In the genomic region with DNA sequence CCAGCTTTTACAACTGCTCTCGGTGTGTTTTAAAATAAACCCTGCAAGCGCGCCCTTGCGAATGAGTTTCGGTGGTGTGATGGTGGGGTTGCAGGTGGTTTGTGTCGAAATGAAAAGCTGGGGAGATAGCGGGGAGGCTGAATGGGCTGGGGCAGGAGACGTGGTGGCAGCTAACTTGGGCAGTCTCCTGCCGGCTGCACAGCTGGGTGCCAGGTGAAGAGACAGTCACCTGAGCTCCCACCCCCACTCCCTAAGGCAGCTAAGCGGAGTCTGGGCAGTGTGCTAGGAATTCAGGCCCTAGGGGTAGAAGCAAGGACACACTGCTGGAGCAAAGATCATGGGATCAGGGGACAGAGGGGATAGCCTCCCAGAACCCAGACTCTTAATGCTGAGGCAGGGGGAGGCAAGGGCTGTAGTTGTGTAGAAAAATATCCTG, we compare ENCODE assay signal across 8 mouse cellular contexts. TPM values are rescaled to one million over a fixed set of nuclear protein-coding genes. Genes with fewer than 3 reads are reported as not detected.
DNase-seq lines count a peak whose midpoint lies in the region; ATAC-seq and TF ChIP-seq lines count a peak whose summit lies in the region.

No protein-coding gene starts in this region.

- no peaks in the 10 kb centered on the region for H3K27me3 ChIP-seq in kidney, adult 2 months (replicated peaks; ENCODE audit: control insufficient read depth, insufficient read depth, low read length)
- H3K27me3 ChIP-seq in hindbrain, embryonic 11.5 days (ENCODE audit: control insufficient read depth, insufficient read depth, low read length): no peaks in the 10 kb centered on the region
- peaks cover 12% of the 10 kb centered on the region; the same call in 1 of the 2 replicates for H3K27me3 ChIP-seq in liver, embryonic 15.5 days

- H3K9ac ChIP-seq in hindbrain, embryonic 11.5 days (ENCODE audit: low read depth, low read length): no peak overlapping the region
- no peak overlapping the region for H3K9ac ChIP-seq in liver, embryonic 15.5 days

- TF ChIP-seq CTCF in kidney, adult 2 months (conservative IDR thresholded peaks at IDR 0.05; ENCODE audit: insufficient read depth, insufficient read length, low read depth, low read length): no peak
- no peak for TF ChIP-seq CTCF in brain, embryonic 14.5 days (IDR thresholded peaks at IDR 0.05; ENCODE audit: borderline replicate concordance, extremely low read depth, insufficient read depth, insufficient read length)

- H3K27ac ChIP-seq in kidney, adult 2 months (ENCODE audit: insufficient read depth, low read depth, low read length): no peak overlapping the region
- no peak overlapping the region for H3K27ac ChIP-seq in hindbrain, embryonic 11.5 days (ENCODE audit: low read depth, low read length)
- no peak overlapping the region for H3K27ac ChIP-seq in liver, embryonic 15.5 days (replicated peaks)

- H3K4me1 ChIP-seq in kidney, adult 2 months (ENCODE audit: control insufficient read depth, insufficient read depth, low read length): no peaks in the 10 kb centered on the region
- no peaks in the 10 kb centered on the region for H3K4me1 ChIP-seq in hindbrain, embryonic 11.5 days (replicated peaks; ENCODE audit: control insufficient read depth, insufficient read depth, low read length)
- H3K4me1 ChIP-seq in liver, embryonic 15.5 days (replicated peaks): no peaks in the 10 kb centered on the region

- ATAC-seq in hindbrain, embryonic 11.5 days (ENCODE audit: low FRiP score): peak; percentile 38; the same call in 1 of the 2 replicates
- ATAC-seq in liver, embryonic 15.5 days (ENCODE audit: insufficient read depth): no peak

- intact Hi-C loops in left cerebral cortex, postnatal 36 days (cut with DNase I): no loop called here
- intact Hi-C loops in left cerebral cortex, postnatal 10 days (cut with DNase I): no loop called here

- no peaks in the 10 kb centered on the region for H3K9me3 ChIP-seq in hindbrain, embryonic 11.5 days (ENCODE audit: control insufficient read depth, low read length)
- no peaks in the 10 kb centered on the region for H3K9me3 ChIP-seq in liver, embryonic 15.5 days (replicated peaks)

- peak overlapping the region; percentile 30; the same call in 1 of the 2 replicates for H3K4me3 ChIP-seq in kidney, adult 2 months (ENCODE audit: insufficient read depth, low read depth, low read length)
- peak overlapping the region; percentile 19 for H3K4me3 ChIP-seq in hindbrain, embryonic 11.5 days (ENCODE audit: low read depth, low read length)
- H3K4me3 ChIP-seq in liver, embryonic 15.5 days (replicated peaks): peak overlapping the region; percentile 30

- 7% methylated on average over 10 of the region's 10 CpGs for WGBS in kidney, adult 2 months
- WGBS in hindbrain, embryonic 11.5 days: 9% methylated on average over 10 of the region's 10 CpGs
- 6% methylated on average over 10 of the region's 10 CpGs for WGBS in liver, embryonic 15.5 days (ENCODE audit: insufficient replicate concordance)

- no peaks in the 10 kb centered on the region for H3K36me3 ChIP-seq in kidney, adult 2 months (ENCODE audit: control insufficient read depth, insufficient read depth, low read length)
- no peaks in the 10 kb centered on the region for H3K36me3 ChIP-seq in hindbrain, embryonic 11.5 days (ENCODE audit: control insufficient read depth, insufficient read depth, low read length)
- H3K36me3 ChIP-seq in liver, embryonic 15.5 days (replicated peaks): no peaks in the 10 kb centered on the region

- DNase-seq in kidney, adult 2 months: peak; percentile 5
- no peak for DNase-seq in kidney, adult 11 months
- peak; percentile 8 for DNase-seq in brain, embryonic 14.5 days (ENCODE audit: low read depth)
- no peak for DNase-seq in hindbrain, embryonic 11.5 days (ENCODE audit: low spot score)
- no peak for DNase-seq in ovary, adult 18-20 months (ENCODE audit: low spot score)
- no peak for DNase-seq in left cerebral cortex, postnatal 36 days (ENCODE audit: low spot score in 2 of 2)
- no peak for DNase-seq in left cerebral cortex, postnatal 10 days (ENCODE audit: extremely low spot score in 1 of 2, low spot score in 2 of 2)

- no peak for TF ChIP-seq POLR2A in kidney, adult 2 months (IDR thresholded peaks at IDR 0.05; ENCODE audit: low read depth, low read length)
- TF ChIP-seq POLR2A in brain, embryonic 14.5 days (IDR thresholded peaks at IDR 0.05; ENCODE audit: borderline replicate concordance, extremely low read depth, insufficient read depth, insufficient read length, poor library complexity, severe bottlenecking): no peak

- peak overlapping the region; percentile 39 for H3K4me2 ChIP-seq in hindbrain, embryonic 11.5 days (replicated peaks; ENCODE audit: low read depth, low read length)
- H3K4me2 ChIP-seq in liver, embryonic 15.5 days: peak overlapping the region; percentile 54

RNA-seq across cellular contexts. Expression of gene Prlr, which starts 1.1 kb away (rescaled TPM):
- 75.9 and 82.0 TPM in 2 replicates for polyA plus RNA-seq in kidney, adult 2 months (2012; rRNA removed)
- 0.32 and 0.52 TPM in 2 replicates for polyA plus RNA-seq in brain, embryonic 14.5 days (2012; rRNA removed)
- polyA plus RNA-seq in hindbrain, embryonic 11.5 days (2014; fragmentation: Nextera tagmentation; extraction: Ambion mirVana): 0.09 and 0.20 TPM in 2 replicates
- 0.06 and 0.08 TPM in 2 replicates for polyA plus RNA-seq in liver, embryonic 15.5 days (2015; fragmentation: Nextera tagmentation; extraction: Ambion mirVana)
- total RNA-seq in left cerebral cortex, postnatal 36 days (2021): under 1 TPM; 0.79 to 0.82 TPM
- total RNA-seq in left cerebral cortex, postnatal 10 days (2021): 1 to 10 TPM; 1.2 to 1.6 TPM

Comparison
In these comparisons a context has a peak if more than half of its experiments do, and no peak if none do; other contexts are left out.
1. DNase-seq: peak in kidney, adult 2 months (single experiment) and brain, embryonic 14.5 days (single experiment); none in kidney, adult 11 months (single experiment), hindbrain, embryonic 11.5 days (single experiment), ovary, adult 18-20 months (single experiment), left cerebral cortex, postnatal 36 days (0 of 2) and left cerebral cortex, postnatal 10 days (0 of 2).
2. RNA of gene Prlr, which starts 1.1 kb away (polyA plus RNA-seq): 75.9 to 82.0 TPM in kidney, adult 2 months; 0.32 to 0.52 TPM in brain, embryonic 14.5 days, 0.09 to 0.20 TPM in hindbrain, embryonic 11.5 days and 0.06 to 0.08 TPM in liver, embryonic 15.5 days; every median in the first group is over 10 times any median in the second.
3. Peak in every context shown above with its lines, with median percentiles within 50 percentile points of each other: H3K4me3 ChIP-seq.